Mouse (Mus musculus): ENCODE results near the gene Cidec. TPM values are rescaled to one million over a fixed set of nuclear protein-coding genes. Genes with fewer than 3 reads are reported as not detected.

Cidec gene
- polyA plus RNA-seq, 1 experiment from 2014 or later: 24.4 TPM

DNA sequence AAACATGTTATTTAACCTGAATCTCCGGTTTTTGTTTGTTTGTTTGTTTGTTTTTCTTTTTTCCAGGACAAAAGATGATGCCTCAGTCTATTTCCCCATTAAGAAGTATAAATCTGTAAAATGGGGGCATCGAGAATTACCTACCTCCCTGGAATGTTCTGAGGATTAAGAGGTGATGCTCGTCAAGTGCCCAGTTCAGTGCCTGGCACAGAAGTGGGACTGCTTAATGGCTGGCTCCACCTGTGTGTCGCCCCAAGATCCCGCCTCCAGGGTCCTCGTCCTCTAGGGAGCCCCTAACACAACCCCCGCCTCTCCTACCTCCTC, 58.4 kb downstream of the Cidec start:
- peaks cover 16% of the 10 kb centered on the region for H3K4me1 ChIP-seq (ENCODE audit: control insufficient read depth, insufficient read depth, low read length)
- peak overlapping the region; percentile 97 for H3K27ac ChIP-seq (ENCODE audit: low read length)
- H3K9me3 ChIP-seq (ENCODE audit: control insufficient read depth, low read length): no peaks in the 10 kb centered on the region
- H3K27me3 ChIP-seq (replicated peaks; ENCODE audit: control insufficient read depth, insufficient read depth, low read length): no peaks in the 10 kb centered on the region
- H3K4me2 ChIP-seq (ENCODE audit: low read depth, low read length): peak overlapping the region; percentile 70
- peak overlapping the region; percentile 97 for H3K9ac ChIP-seq (ENCODE audit: low read depth, low read length)
- no peak for ATAC-seq
- 7% methylated on average over 7 of the region's 7 CpGs for WGBS
- H3K36me3 ChIP-seq (ENCODE audit: control insufficient read depth, insufficient read depth, low read length): peaks cover 6% of the 10 kb centered on the region
- peak overlapping the region; percentile 96 for H3K4me3 ChIP-seq (ENCODE audit: low read length)

Small RNA genes within 50 kb of the gene (microRNA-seq; reads per million reads assigned to microRNA genes)
- not detected for gene Gm24387

Other genes with a start within 250 kb of the Cidec start
- gene Lhfpl4, start 240.4 kb downstream of the Cidec start, polyA plus RNA-seq (2015; fragmentation: Nextera tagmentation; extraction: Ambion mirVana): 1.2 and 1.5 TPM in 2 replicates
- gene Mtmr14, start 197.9 kb downstream of the Cidec start, polyA plus RNA-seq (2015; fragmentation: Nextera tagmentation; extraction: Ambion mirVana): 28.8 and 32.3 TPM in 2 replicates
- 0.02 TPM in 1 of 2 replicates, not detected in the other for gene Cpne9, start 153.5 kb downstream of the Cidec start, polyA plus RNA-seq (2015; fragmentation: Nextera tagmentation; extraction: Ambion mirVana)
- 11.6 and 13.4 TPM in 2 replicates for gene Brpf1, start 128.6 kb downstream of the Cidec start, polyA plus RNA-seq (2015; fragmentation: Nextera tagmentation; extraction: Ambion mirVana)
- 10.7 and 10.9 TPM in 2 replicates for gene Ogg1, start 108.8 kb downstream of the Cidec start, polyA plus RNA-seq (2015; fragmentation: Nextera tagmentation; extraction: Ambion mirVana)
- 66.4 and 66.8 TPM in 2 replicates for gene Camk1, start 91.8 kb downstream of the Cidec start, polyA plus RNA-seq (2015; fragmentation: Nextera tagmentation; extraction: Ambion mirVana)
- gene Tada3, start 57.9 kb downstream of the Cidec start, polyA plus RNA-seq (2015; fragmentation: Nextera tagmentation; extraction: Ambion mirVana): 44.4 and 45.1 TPM in 2 replicates
- 449 and 456 TPM in 2 replicates for gene Arpc4, start 57.6 kb downstream of the Cidec start, polyA plus RNA-seq (2015; fragmentation: Nextera tagmentation; extraction: Ambion mirVana)
- 3.0 and 3.3 TPM in 2 replicates for gene Ttll3, start 46.5 kb downstream of the Cidec start, polyA plus RNA-seq (2015; fragmentation: Nextera tagmentation; extraction: Ambion mirVana)
- 32.4 and 35.5 TPM in 2 replicates for gene Rpusd3, start 16.4 kb downstream of the Cidec start, polyA plus RNA-seq (2015; fragmentation: Nextera tagmentation; extraction: Ambion mirVana)
- gene Jagn1, start 6.8 kb upstream of the Cidec start, polyA plus RNA-seq (2015; fragmentation: Nextera tagmentation; extraction: Ambion mirVana): 82.6 and 89.7 TPM in 2 replicates
- 7.7 and 9.5 TPM in 2 replicates for gene Il17re, start 22.7 kb upstream of the Cidec start, polyA plus RNA-seq (2015; fragmentation: Nextera tagmentation; extraction: Ambion mirVana)
- 34.6 and 38.0 TPM in 2 replicates for gene Il17rc, start 35.7 kb upstream of the Cidec start, polyA plus RNA-seq (2015; fragmentation: Nextera tagmentation; extraction: Ambion mirVana)
- gene Creld1, start 47.5 kb upstream of the Cidec start, polyA plus RNA-seq (2015; fragmentation: Nextera tagmentation; extraction: Ambion mirVana): 20.6 and 22.9 TPM in 2 replicates
- 0.22 and 0.42 TPM in 2 replicates for gene Prrt3, start 66.2 kb upstream of the Cidec start, polyA plus RNA-seq (2015; fragmentation: Nextera tagmentation; extraction: Ambion mirVana)
- 93.1 and 94.5 TPM in 2 replicates for gene Emc3, start 95.9 kb upstream of the Cidec start, polyA plus RNA-seq (2015; fragmentation: Nextera tagmentation; extraction: Ambion mirVana)
- 5.5 and 7.0 TPM in 2 replicates for gene Fancd2, start 95.9 kb upstream of the Cidec start, polyA plus RNA-seq (2015; fragmentation: Nextera tagmentation; extraction: Ambion mirVana)
- gene Fancd2os, start 165.0 kb upstream of the Cidec start, polyA plus RNA-seq (2015; fragmentation: Nextera tagmentation; extraction: Ambion mirVana): 0.20 TPM in 1 of 2 replicates, not detected in the other
- gene Brk1, start 169.0 kb upstream of the Cidec start, polyA plus RNA-seq (2015; fragmentation: Nextera tagmentation; extraction: Ambion mirVana): 185 and 199 TPM in 2 replicates
- gene Vhl, start 188.2 kb upstream of the Cidec start, polyA plus RNA-seq (2015; fragmentation: Nextera tagmentation; extraction: Ambion mirVana): 27.5 and 30.5 TPM in 2 replicates
- 15.4 and 19.8 TPM in 2 replicates for gene Irak2, start 202.7 kb upstream of the Cidec start, polyA plus RNA-seq (2015; fragmentation: Nextera tagmentation; extraction: Ambion mirVana)

Measured in intestine, embryonic 16.5 days (tissue).